Mouse (Mus musculus): ENCODE measurements at regions not wholly inside any gene's neighbourhood (a gene's known extent, or its start where the extent isn't known, plus 50 kb on each side); places are given as distances from the start of the nearest gene placed in this dataset.

DNA sequence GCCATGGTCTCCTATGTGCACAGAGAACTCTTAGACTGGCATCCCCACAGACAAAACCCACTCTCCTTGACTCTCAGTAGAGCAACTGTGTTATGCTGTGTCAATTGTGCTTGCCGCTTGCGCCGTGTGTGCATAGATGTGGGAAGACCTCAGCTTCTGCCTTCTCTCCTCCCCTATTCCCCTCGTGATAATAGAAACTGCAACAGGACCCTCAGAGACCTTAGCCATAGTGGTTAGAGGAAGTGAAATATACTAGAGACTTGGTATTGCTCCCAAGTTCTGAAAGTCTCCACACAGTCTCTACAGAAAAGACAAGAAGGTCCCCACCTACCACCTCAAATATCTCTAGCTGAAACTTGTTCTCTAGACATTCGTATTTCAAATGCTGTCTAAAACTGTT, 188.2 kb upstream of the Hmga2 start:
- H3K4me2 ChIP-seq (replicated peaks), result no peak overlapping the region
- H3K9ac ChIP-seq, result no peak overlapping the region
- no peak overlapping the region for H3K4me3 ChIP-seq
- no peaks in the 10 kb centered on the region for H3K9me3 ChIP-seq
- H3K27me3 ChIP-seq, result no peaks in the 10 kb centered on the region
- no peaks in the 10 kb centered on the region for H3K36me3 ChIP-seq
- no peak overlapping the region for H3K27ac ChIP-seq
- ATAC-seq (ENCODE audit: low FRiP score, low read depth), result no peak
- 89% methylated on average over 5 of the region's 5 CpGs for WGBS
- peaks cover 16% of the 10 kb centered on the region for H3K4me1 ChIP-seq

- Histone ChIP-seq H3K4me1 (peaks cover 16% of the 10 kb centered on the region), H3K4me2 (replicated peaks) (no peak overlapping the region), H3K27ac (no peak overlapping the region), H3K27me3 (no peaks in the 10 kb centered on the region), H3K36me3 (no peaks in the 10 kb centered on the region), H3K4me3 (no peak overlapping the region), H3K9me3 (no peaks in the 10 kb centered on the region), H3K9ac (no peak overlapping the region)
- WGBS, result 37% methylated on average over 11 of the region's 11 CpGs
- ATAC-seq (ENCODE audit: low FRiP score, low read depth), result no peak
These were observed 187.1 kb upstream of the Hmga2 start for GRCm38 (mm10) chr10:120663396-120663795.

DNA sequence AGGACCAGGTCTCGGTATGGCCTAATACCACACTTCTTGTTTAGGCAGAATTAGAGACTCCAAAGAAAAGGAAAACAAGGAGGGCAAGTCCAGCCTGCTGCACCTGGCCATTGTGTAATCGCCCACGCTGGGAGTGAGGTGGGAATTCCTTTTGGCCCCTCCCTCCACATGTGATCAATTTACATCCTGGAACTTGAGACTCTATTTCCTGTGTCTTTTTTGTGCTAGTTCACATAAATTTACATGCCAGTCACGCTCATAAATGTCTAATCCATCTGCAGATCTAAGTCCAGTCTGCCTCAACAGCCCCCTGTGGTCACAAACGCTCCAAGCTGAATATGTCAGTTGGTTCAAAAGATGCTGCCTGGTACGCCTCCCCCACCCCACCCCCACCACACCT, 184.2 kb upstream of the Hmga2 start:
- no peak overlapping the region for H3K27ac ChIP-seq
- no peaks in the 10 kb centered on the region for H3K36me3 ChIP-seq
- peaks cover 16% of the 10 kb centered on the region for H3K4me1 ChIP-seq
- H3K9me3 ChIP-seq, result no peaks in the 10 kb centered on the region
- H3K27me3 ChIP-seq, result no peaks in the 10 kb centered on the region
- H3K4me2 ChIP-seq (replicated peaks), result no peak overlapping the region
- ATAC-seq (ENCODE audit: low FRiP score, low read depth), result peak; percentile 32; the same call in 1 of the 2 replicates
- H3K9ac ChIP-seq, result no peak overlapping the region
- no peak overlapping the region for H3K4me3 ChIP-seq
- 15% methylated on average over 6 of the region's 6 CpGs for WGBS

DNA sequence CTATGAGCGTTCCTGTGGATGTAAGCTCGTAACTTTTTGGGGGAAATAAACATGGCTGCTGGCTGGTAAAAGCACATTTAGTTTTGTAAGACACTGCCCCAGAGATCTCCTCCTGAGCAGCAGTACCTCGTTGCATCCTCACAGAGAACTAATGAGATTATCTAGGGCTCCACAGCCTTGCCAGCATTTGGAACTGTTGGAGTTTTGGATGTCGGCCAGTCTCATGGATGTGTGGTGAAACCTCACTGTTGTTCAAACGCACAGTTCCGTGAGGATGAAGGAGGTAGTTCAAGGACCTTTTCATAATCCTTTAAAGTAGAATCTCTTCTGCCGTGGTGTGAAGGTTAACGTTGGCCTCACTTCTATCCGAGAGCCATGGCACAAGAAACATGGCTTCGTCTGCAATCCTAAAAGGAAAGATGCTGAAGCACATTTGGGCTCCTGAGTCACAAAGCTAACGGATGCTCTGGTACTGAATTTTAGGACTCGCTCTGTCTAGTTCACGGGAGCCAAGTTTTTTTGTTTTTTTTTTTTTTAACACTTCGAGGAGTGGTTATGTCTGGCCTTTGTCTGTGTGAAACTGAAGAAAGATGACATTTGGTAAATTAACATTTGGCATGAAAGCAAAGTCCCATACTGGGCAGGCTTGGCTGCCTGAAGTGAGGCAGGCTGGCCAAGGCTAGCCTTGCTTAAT, 179.1 kb upstream of the Hmga2 start:
- no peak overlapping the region for H3K4me3 ChIP-seq
- H3K9ac ChIP-seq, result no peak overlapping the region
- no peaks in the 10 kb centered on the region for H3K36me3 ChIP-seq
- 80% methylated on average over 14 of the region's 14 CpGs for WGBS
- H3K9me3 ChIP-seq, result peaks cover 1% of the 10 kb centered on the region
- peaks cover 6% of the 10 kb centered on the region for H3K4me1 ChIP-seq
- ATAC-seq (ENCODE audit: low FRiP score, low read depth), result no peak
- no peaks in the 10 kb centered on the region for H3K27me3 ChIP-seq
- H3K27ac ChIP-seq, result no peak overlapping the region
- no peak overlapping the region for H3K4me2 ChIP-seq (replicated peaks)

DNA sequence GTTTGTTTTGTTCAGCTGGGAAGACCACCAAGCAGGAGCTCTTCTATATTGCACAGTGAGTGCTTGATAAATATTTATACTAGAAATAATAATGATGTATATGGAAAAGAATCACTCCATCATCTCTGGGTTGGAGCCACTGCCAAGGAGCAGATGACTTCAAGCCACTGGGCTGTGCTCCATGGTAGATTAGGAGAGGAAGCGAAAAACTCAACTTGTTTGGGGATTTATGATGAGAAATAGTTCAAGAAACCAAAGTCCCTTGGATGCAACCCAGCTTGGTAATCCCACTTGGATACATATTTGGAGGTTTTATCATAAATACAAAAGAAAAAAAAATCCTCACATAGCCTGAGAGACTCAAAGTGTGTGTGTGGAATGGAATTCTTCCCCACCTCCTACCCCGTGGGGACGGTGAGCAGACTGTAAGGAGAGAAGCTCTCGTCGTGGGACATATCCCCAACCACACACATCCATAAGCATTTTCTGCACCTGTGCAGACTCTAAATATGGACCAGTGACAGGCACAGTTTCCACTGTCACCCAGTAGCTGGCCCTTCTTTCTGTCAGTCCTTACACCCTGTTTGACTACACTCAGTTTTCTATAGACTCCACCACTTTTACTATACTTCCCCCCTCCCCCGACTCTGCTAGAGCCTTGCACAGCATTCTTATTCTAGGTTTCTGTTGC, 176.4 kb upstream of the Hmga2 start:
- Histone ChIP-seq H3K27me3 (no peaks in the 10 kb centered on the region), H3K9me3 (peaks cover 5% of the 10 kb centered on the region), H3K9ac (no peak overlapping the region), H3K27ac (no peak overlapping the region; the same call in 1 of the 2 replicates), H3K4me2 (replicated peaks) (no peak overlapping the region), H3K4me3 (no peak overlapping the region), H3K36me3 (no peaks in the 10 kb centered on the region), H3K4me1 (peaks cover 10% of the 10 kb centered on the region)
- no peak for ATAC-seq (ENCODE audit: low FRiP score, low read depth)
- 78% methylated on average over 6 of the region's 6 CpGs for WGBS

DNA sequence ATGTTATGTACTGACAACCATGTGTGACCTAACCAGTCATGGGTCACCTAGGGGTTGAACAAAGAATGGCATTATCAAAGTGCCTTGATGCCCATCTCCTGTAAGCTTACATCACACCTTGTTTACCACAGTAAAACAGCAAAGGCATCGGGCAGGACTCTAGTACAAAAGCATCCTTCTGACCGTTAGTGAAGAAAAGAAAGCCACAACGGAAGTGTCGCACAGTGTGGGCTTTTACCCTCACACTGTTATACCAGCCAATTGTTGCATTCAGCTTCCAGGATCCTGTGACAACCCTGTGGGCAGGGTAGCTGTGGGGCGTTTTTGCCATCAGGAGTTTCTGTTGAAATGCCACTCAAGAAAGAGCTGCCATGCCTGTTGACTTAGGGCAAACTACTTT, 175.6 kb upstream of the Hmga2 start:
- no peak overlapping the region for H3K4me3 ChIP-seq
- H3K9me3 ChIP-seq, result peaks cover 5% of the 10 kb centered on the region
- H3K9ac ChIP-seq, result no peak overlapping the region
- WGBS, result 92% methylated on average over 5 of the region's 5 CpGs
- ATAC-seq (ENCODE audit: low FRiP score, low read depth), result no peak
- H3K4me1 ChIP-seq, result peaks cover 19% of the 10 kb centered on the region
- H3K27me3 ChIP-seq, result no peaks in the 10 kb centered on the region
- no peak overlapping the region for H3K4me2 ChIP-seq (replicated peaks)
- H3K36me3 ChIP-seq, result no peaks in the 10 kb centered on the region
- no peak overlapping the region for H3K27ac ChIP-seq

GRCm38 (mm10) chr10:120650336-120650735, 174.1 kb upstream of the Hmga2 start:
- Histone ChIP-seq H3K27me3 (no peaks in the 10 kb centered on the region), H3K4me3 (no peak overlapping the region), H3K9ac (no peak overlapping the region), H3K36me3 (no peaks in the 10 kb centered on the region), H3K4me2 (replicated peaks) (no peak overlapping the region), H3K9me3 (peaks cover 5% of the 10 kb centered on the region), H3K27ac (no peak overlapping the region), H3K4me1 (peaks cover 23% of the 10 kb centered on the region)
- ATAC-seq (ENCODE audit: low FRiP score, low read depth), result no peak
- 93% methylated on average over 9 of the region's 9 CpGs for WGBS

- H3K4me2 ChIP-seq (replicated peaks), result no peak overlapping the region
- 46% methylated on average over 3 of the region's 3 CpGs for WGBS
- peaks cover 5% of the 10 kb centered on the region for H3K9me3 ChIP-seq
- no peak overlapping the region for H3K27ac ChIP-seq
- no peaks in the 10 kb centered on the region for H3K27me3 ChIP-seq
- ATAC-seq (ENCODE audit: low FRiP score, low read depth), result no peak
- H3K4me1 ChIP-seq, result peaks cover 23% of the 10 kb centered on the region
- no peak overlapping the region for H3K4me3 ChIP-seq
- H3K36me3 ChIP-seq, result no peaks in the 10 kb centered on the region
- H3K9ac ChIP-seq, result no peak overlapping the region
These were observed 172.5 kb upstream of the Hmga2 start for GRCm38 (mm10) chr10:120648741-120649140.

GRCm38 (mm10) chr10:120648031-120648430, 171.8 kb upstream of the Hmga2 start:
- no peak for ATAC-seq (ENCODE audit: low FRiP score, low read depth)
- no peak overlapping the region for H3K27ac ChIP-seq
- H3K9ac ChIP-seq, result no peak overlapping the region
- peaks cover 5% of the 10 kb centered on the region for H3K9me3 ChIP-seq
- no peak overlapping the region for H3K4me3 ChIP-seq
- no peaks in the 10 kb centered on the region for H3K27me3 ChIP-seq
- WGBS, result 35% methylated on average over 7 of the region's 7 CpGs
- H3K4me2 ChIP-seq (replicated peaks), result no peak overlapping the region
- H3K4me1 ChIP-seq, result peaks cover 23% of the 10 kb centered on the region
- no peaks in the 10 kb centered on the region for H3K36me3 ChIP-seq

- peak overlapping the region; percentile 54 for H3K4me2 ChIP-seq (replicated peaks)
- 36% methylated on average over 3 of the region's 3 CpGs for WGBS
- H3K36me3 ChIP-seq, result no peaks in the 10 kb centered on the region
- H3K4me3 ChIP-seq, result no peak overlapping the region
- 0 out of 2 replicates have a peak overlapping the region, but pooled peaks have one; percentile 28 for H3K27ac ChIP-seq
- peaks cover 5% of the 10 kb centered on the region for H3K9me3 ChIP-seq
- H3K27me3 ChIP-seq, result no peaks in the 10 kb centered on the region
- no peak for ATAC-seq (ENCODE audit: low FRiP score, low read depth)
- H3K4me1 ChIP-seq, result peaks cover 23% of the 10 kb centered on the region
- H3K9ac ChIP-seq, result no peak overlapping the region; the same call in 1 of the 2 replicates
These were observed 171.1 kb upstream of the Hmga2 start for GRCm38 (mm10) chr10:120647323-120647722.

DNA sequence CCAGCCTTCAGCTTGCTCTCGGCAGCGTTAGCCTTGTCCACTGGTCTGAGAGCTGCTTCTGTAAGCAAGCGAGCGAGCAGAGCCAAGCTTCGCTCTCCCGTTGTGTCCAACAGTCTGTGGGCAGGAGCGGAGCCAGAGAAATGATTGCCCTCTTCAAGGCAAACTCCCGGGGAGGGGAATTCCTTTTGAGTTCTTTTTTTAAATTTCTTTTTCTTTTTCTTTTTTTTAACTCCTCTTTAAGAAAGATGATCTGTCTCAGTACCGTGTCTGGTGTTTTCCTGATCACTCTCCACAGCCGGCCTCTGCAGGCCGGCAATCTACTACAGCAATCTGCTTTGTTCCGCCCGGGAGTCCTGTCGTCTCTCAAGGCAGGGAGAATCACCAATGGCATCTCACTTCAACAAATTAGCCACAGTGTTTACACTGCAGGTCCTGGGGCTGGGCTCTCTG, 170.6 kb upstream of the Hmga2 start:
- Histone ChIP-seq H3K4me1 (peaks cover 23% of the 10 kb centered on the region), H3K9ac (no peak overlapping the region; the same call in none of the 2 replicates), H3K4me3 (peak overlapping the region; percentile 14), H3K36me3 (no peaks in the 10 kb centered on the region), H3K9me3 (peaks cover 5% of the 10 kb centered on the region), H3K27me3 (no peaks in the 10 kb centered on the region), H3K27ac (0 out of 2 replicates have a peak overlapping the region, but pooled peaks have one; percentile 28), H3K4me2 (replicated peaks) (peak overlapping the region; percentile 54)
- ATAC-seq (ENCODE audit: low FRiP score, low read depth), result no peak
- 5% methylated on average over 14 of the region's 14 CpGs for WGBS

DNA sequence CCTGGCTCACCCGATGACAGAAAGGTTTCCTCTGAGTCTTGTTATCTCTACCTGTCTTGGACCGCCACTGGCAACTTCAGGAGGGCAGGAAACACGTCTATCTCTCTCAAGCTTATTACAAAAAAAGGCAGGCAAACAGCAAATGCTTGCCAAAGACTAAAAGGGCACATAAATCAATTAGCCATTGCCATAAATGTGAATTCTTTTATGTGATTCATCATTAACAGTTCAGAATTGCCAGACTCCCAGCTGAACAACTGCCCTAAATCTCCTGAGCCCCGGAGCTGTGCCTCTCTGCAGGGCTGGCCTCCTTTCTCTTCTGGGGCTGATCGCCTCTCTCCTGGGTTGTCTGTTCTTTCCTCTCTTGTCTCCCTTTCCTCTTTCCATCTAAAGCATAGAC, 164.6 kb upstream of the Hmga2 start:
- no peaks in the 10 kb centered on the region for H3K9me3 ChIP-seq
- H3K4me2 ChIP-seq (replicated peaks), result no peak overlapping the region
- peaks cover 29% of the 10 kb centered on the region for H3K4me1 ChIP-seq
- H3K4me3 ChIP-seq, result no peak overlapping the region
- no peak overlapping the region for H3K27ac ChIP-seq
- no peaks in the 10 kb centered on the region for H3K27me3 ChIP-seq
- WGBS, result 23% methylated on average over 5 of the region's 5 CpGs
- ATAC-seq (ENCODE audit: low FRiP score, low read depth), result no peak
- H3K9ac ChIP-seq, result no peak overlapping the region
- H3K36me3 ChIP-seq, result no peaks in the 10 kb centered on the region

Measured in limb, embryonic 13.5 days (tissue).